In genomic region chr1:59603893-59604292, GRCm38 (mm10) we compare ENCODE assay signal across 8 mouse cellular contexts.
DNase-seq lines count a peak whose midpoint lies in the region; ATAC-seq and TF ChIP-seq lines count a peak whose summit lies in the region.

No protein-coding gene starts in this region.

- TF ChIP-seq POLR2A in limb, embryonic 14.5 days (IDR thresholded peaks at IDR 0.05; ENCODE audit: borderline replicate concordance, extremely low read depth, insufficient read depth, insufficient read length), result no peak

- no peaks in the 10 kb centered on the region for H3K36me3 ChIP-seq in lung, embryonic 15.5 days
- H3K36me3 ChIP-seq in limb, embryonic 14.5 days (ENCODE audit: control insufficient read depth, insufficient read depth, low read length), result no peaks in the 10 kb centered on the region
- no peaks in the 10 kb centered on the region for H3K36me3 ChIP-seq in neural tube, embryonic 15.5 days

- DNase-seq in adrenal gland, postnatal 36 days, result peak; percentile 22 to 39
- no peak for DNase-seq in adrenal gland, adult 8-10 months
- no peak for DNase-seq in lung, postnatal 25 days (ENCODE audit: low spot score)
- DNase-seq in limb, embryonic 14.5 days (ENCODE audit: low spot score), result peak; percentile 46
- DNase-seq in left cerebral cortex, postnatal 36 days (ENCODE audit: low spot score in 2 of 2), result no peak
- no peak for DNase-seq in kidney, adult 18-20 months

- intact Hi-C loops in left cerebral cortex, postnatal 36 days (cut with DNase I), result no loop called here

- peaks cover 22% of the 10 kb centered on the region for H3K4me1 ChIP-seq in lung, embryonic 15.5 days
- no peaks in the 10 kb centered on the region for H3K4me1 ChIP-seq in limb, embryonic 14.5 days (ENCODE audit: control insufficient read depth, insufficient read depth, low read length)
- H3K4me1 ChIP-seq in neural tube, embryonic 15.5 days, result peaks cover 5% of the 10 kb centered on the region; the same call in 1 of the 2 replicates

- ATAC-seq in lung, embryonic 15.5 days (ENCODE audit: borderline replicate concordance, extremely low read depth, low FRiP score, low TSS enrichment), result 0 out of 2 replicates have a peak, but pooled peaks have one; percentile 32
- no peak for ATAC-seq in limb, embryonic 14.5 days (ENCODE audit: low FRiP score, low read depth)
- ATAC-seq in neural tube, embryonic 15.5 days (ENCODE audit: low FRiP score), result no peak

- H3K4me2 ChIP-seq in lung, embryonic 15.5 days, result peak overlapping the region; percentile 2; the same call in 1 of the 2 replicates
- peak overlapping the region; percentile 23; the same call in 1 of the 2 replicates for H3K4me2 ChIP-seq in limb, embryonic 14.5 days (replicated peaks; ENCODE audit: low read depth, low read length, severe bottlenecking)
- peak overlapping the region; percentile 27 for H3K4me2 ChIP-seq in neural tube, embryonic 15.5 days

- H3K27me3 ChIP-seq in lung, embryonic 15.5 days, result no peaks in the 10 kb centered on the region
- H3K27me3 ChIP-seq in limb, embryonic 14.5 days (ENCODE audit: control insufficient read depth, insufficient read depth, low read length), result no peaks in the 10 kb centered on the region
- no peaks in the 10 kb centered on the region for H3K27me3 ChIP-seq in neural tube, embryonic 15.5 days (replicated peaks)

- no peak overlapping the region for H3K9ac ChIP-seq in lung, embryonic 15.5 days
- no peak overlapping the region for H3K9ac ChIP-seq in limb, embryonic 14.5 days (ENCODE audit: low read depth, low read length, severe bottlenecking)
- H3K9ac ChIP-seq in neural tube, embryonic 15.5 days (replicated peaks), result no peak overlapping the region

- 23% methylated on average over 11 of the region's 11 CpGs for WGBS in lung, embryonic 15.5 days
- 22% methylated on average over 11 of the region's 11 CpGs for WGBS in limb, embryonic 14.5 days
- 25% methylated on average over 11 of the region's 11 CpGs for WGBS in neural tube, embryonic 15.5 days

- H3K9me3 ChIP-seq in lung, embryonic 15.5 days, result no peaks in the 10 kb centered on the region
- no peaks in the 10 kb centered on the region for H3K9me3 ChIP-seq in limb, embryonic 14.5 days (ENCODE audit: control insufficient read depth, low read length)
- no peaks in the 10 kb centered on the region for H3K9me3 ChIP-seq in neural tube, embryonic 15.5 days (replicated peaks)

- H3K4me3 ChIP-seq in lung, embryonic 15.5 days, result no peak overlapping the region
- no peak overlapping the region for H3K4me3 ChIP-seq in limb, embryonic 14.5 days (replicated peaks; ENCODE audit: low read length)
- H3K4me3 ChIP-seq in neural tube, embryonic 15.5 days (replicated peaks), result no peak overlapping the region

- no peak overlapping the region for H3K27ac ChIP-seq in lung, embryonic 15.5 days
- no peak overlapping the region for H3K27ac ChIP-seq in limb, embryonic 14.5 days (replicated peaks; ENCODE audit: low read depth, low read length)
- H3K27ac ChIP-seq in neural tube, embryonic 15.5 days (replicated peaks), result no peak overlapping the region

Comparison
In these comparisons a context has a peak if more than half of its experiments do, and no peak if none do; other contexts are left out.
1. DNase-seq: peak in adrenal gland, postnatal 36 days (2 of 2) and limb, embryonic 14.5 days (single experiment); none in adrenal gland, adult 8-10 months (single experiment), lung, postnatal 25 days (single experiment), left cerebral cortex, postnatal 36 days (0 of 2) and kidney, adult 18-20 months (single experiment).
2. Peak in every context shown above with its lines, with median percentiles within 50 percentile points of each other: H3K4me2 ChIP-seq.